Mouse (Mus musculus) layer of hippocampus, adult 11-12 months (tissue): Measurements from ENCODE around the gene OR5BS1P.
A peak's percentile ranks its signal among the peaks of the same experiment; 100 is the strongest.
"Not testable (repeated sequence)": the region's sequence is repeated elsewhere in the genome, so short reads cannot be mapped to it uniquely, and the experiment has no call there.

ENCODE experiments used
- DNase-seq: peaks from one replicate; pipeline ENCODE4 v3.0.0; 2022; ENCODE audit warnings: low spot score

The OR5BS1P gene

GRCm38 (mm10) chr15:98506253-98506957, 36.7 kb downstream of the OR5BS1P start:
- DNase-seq: no peak

- no peak for DNase-seq
Measured at GRCm38 (mm10) chr15:98507321-98507720, 37.6 kb downstream of the OR5BS1P start.

- no peak for DNase-seq
Measured at GRCm38 (mm10) chr15:98509387-98509786, 39.7 kb downstream of the OR5BS1P start.

GRCm38 (mm10) chr15:98510438-98511385, 41.0 kb downstream of the OR5BS1P start:
- peak; percentile 80 for DNase-seq

GRCm38 (mm10) chr15:98511386-98511928, 41.8 kb downstream of the OR5BS1P start:
- DNase-seq: no peak

- DNase-seq: no peak
Measured at GRCm38 (mm10) chr15:98512232-98512631, 42.5 kb downstream of the OR5BS1P start.

GRCm38 (mm10) chr15:98512799-98513321, 43.2 kb downstream of the OR5BS1P start:
- DNase-seq: no peak

- DNase-seq: not testable (repeated sequence)
Measured at GRCm38 (mm10) chr15:98513676-98514075, 44.0 kb downstream of the OR5BS1P start.

- no peak for DNase-seq
Measured at GRCm38 (mm10) chr15:98514146-98514545, 44.5 kb downstream of the OR5BS1P start.

GRCm38 (mm10) chr15:98514845-98515244, 45.1 kb downstream of the OR5BS1P start:
- not testable (repeated sequence) for DNase-seq

GRCm38 (mm10) chr15:98517380-98518355, 48.0 kb downstream of the OR5BS1P start:
- DNase-seq: peak; percentile 63

GRCm38 (mm10) chr15:98521245-98521644, 51.5 kb downstream of the OR5BS1P start:
- no peak for DNase-seq

- DNase-seq: no peak
Measured at GRCm38 (mm10) chr15:98526057-98526456, 56.4 kb downstream of the OR5BS1P start.

GRCm38 (mm10) chr15:98527056-98527771, 57.5 kb downstream of the OR5BS1P start:
- no peak for DNase-seq

- DNase-seq: no peak
Measured at GRCm38 (mm10) chr15:98528066-98528563, 58.4 kb downstream of the OR5BS1P start.
